Mouse (Mus musculus): ENCODE results near the gene Slc25a28. TPM values are rescaled to one million over a fixed set of nuclear protein-coding genes. Genes with fewer than 3 reads are reported as not detected.
A peak's percentile ranks its signal among the peaks of the same experiment; 100 is the strongest.

The Slc25a28 gene
- polyA plus RNA-seq, 1 experiment, result 106 TPM

GRCm38 (mm10) chr19:43623913-43624312, 50.8 kb downstream of the Slc25a28 start:
- H3K4me3 ChIP-seq (ENCODE audit: insufficient read depth, low read length), result no peak overlapping the region
- TF ChIP-seq CTCF (IDR thresholded peaks at IDR 0.05; ENCODE audit: extremely low read depth, insufficient read depth, low read length), result peak; percentile 75
- no peak for TF ChIP-seq POLR2A (IDR thresholded peaks at IDR 0.05; ENCODE audit: extremely low read depth, insufficient read depth, low read length)
- no peaks in the 10 kb centered on the region for H3K4me1 ChIP-seq (ENCODE audit: control insufficient read depth, insufficient read depth, low read length)
- H3K27ac ChIP-seq (ENCODE audit: insufficient read depth, low read length), result no peak overlapping the region

- TF ChIP-seq CTCF (IDR thresholded peaks at IDR 0.05; ENCODE audit: extremely low read depth, insufficient read depth, low read length) (no peak), POLR2A (IDR thresholded peaks at IDR 0.05; ENCODE audit: extremely low read depth, insufficient read depth, low read length) (no peak)
- Histone ChIP-seq H3K27ac (ENCODE audit: insufficient read depth, low read length) (no peak overlapping the region), H3K4me3 (ENCODE audit: insufficient read depth, low read length) (no peak overlapping the region), H3K4me1 (ENCODE audit: control insufficient read depth, insufficient read depth, low read length) (no peaks in the 10 kb centered on the region)
These were observed 54.7 kb downstream of the Slc25a28 start for GRCm38 (mm10) chr19:43619916-43620479.

GRCm38 (mm10) chr19:43618505-43619030, 56.1 kb downstream of the Slc25a28 start:
- no peak overlapping the region for H3K4me3 ChIP-seq (ENCODE audit: insufficient read depth, low read length)
- no peaks in the 10 kb centered on the region for H3K4me1 ChIP-seq (ENCODE audit: control insufficient read depth, insufficient read depth, low read length)
- TF ChIP-seq CTCF (IDR thresholded peaks at IDR 0.05; ENCODE audit: extremely low read depth, insufficient read depth, low read length) (no peak), POLR2A (IDR thresholded peaks at IDR 0.05; ENCODE audit: extremely low read depth, insufficient read depth, low read length) (no peak)
- H3K27ac ChIP-seq (ENCODE audit: insufficient read depth, low read length), result no peak overlapping the region

- H3K4me1 ChIP-seq (ENCODE audit: control insufficient read depth, insufficient read depth, low read length), result no peaks in the 10 kb centered on the region
- TF ChIP-seq POLR2A (IDR thresholded peaks at IDR 0.05; ENCODE audit: extremely low read depth, insufficient read depth, low read length), result no peak
- TF ChIP-seq CTCF (IDR thresholded peaks at IDR 0.05; ENCODE audit: extremely low read depth, insufficient read depth, low read length), result no peak
- H3K27ac ChIP-seq (ENCODE audit: insufficient read depth, low read length), result no peak overlapping the region
- H3K4me3 ChIP-seq (ENCODE audit: insufficient read depth, low read length), result no peak overlapping the region
These were observed 56.8 kb downstream of the Slc25a28 start for GRCm38 (mm10) chr19:43617761-43618349.

- no peak overlapping the region for H3K4me3 ChIP-seq (ENCODE audit: insufficient read depth, low read length)
These were observed 57.8 kb downstream of the Slc25a28 start for GRCm38 (mm10) chr19:43616889-43617288.

GRCm38 (mm10) chr19:43616415-43616861, 58.2 kb downstream of the Slc25a28 start:
- TF ChIP-seq CTCF (IDR thresholded peaks at IDR 0.05; ENCODE audit: extremely low read depth, insufficient read depth, low read length), result no peak
- Histone ChIP-seq H3K27ac (ENCODE audit: insufficient read depth, low read length) (no peak overlapping the region), H3K4me3 (ENCODE audit: insufficient read depth, low read length) (no peak overlapping the region), H3K4me1 (ENCODE audit: control insufficient read depth, insufficient read depth, low read length) (no peaks in the 10 kb centered on the region)

More at GRCm38 (mm10) chr19:43616889-43617288, 57.8 kb downstream of the Slc25a28 start:
- no peak overlapping the region for H3K27ac ChIP-seq (ENCODE audit: insufficient read depth, low read length)
- H3K4me1 ChIP-seq (ENCODE audit: control insufficient read depth, insufficient read depth, low read length), result no peaks in the 10 kb centered on the region
- TF ChIP-seq CTCF (IDR thresholded peaks at IDR 0.05; ENCODE audit: extremely low read depth, insufficient read depth, low read length), result no peak
- TF ChIP-seq POLR2A (IDR thresholded peaks at IDR 0.05; ENCODE audit: extremely low read depth, insufficient read depth, low read length), result no peak

GRCm38 (mm10) chr19:43615571-43616414, 58.9 kb downstream of the Slc25a28 start:
- Histone ChIP-seq H3K4me1 (ENCODE audit: control insufficient read depth, insufficient read depth, low read length) (no peaks in the 10 kb centered on the region), H3K27ac (ENCODE audit: insufficient read depth, low read length) (no peak overlapping the region), H3K4me3 (ENCODE audit: insufficient read depth, low read length) (no peak overlapping the region)
- TF ChIP-seq POLR2A (IDR thresholded peaks at IDR 0.05; ENCODE audit: extremely low read depth, insufficient read depth, low read length), result no peak
- TF ChIP-seq CTCF (IDR thresholded peaks at IDR 0.05; ENCODE audit: extremely low read depth, insufficient read depth, low read length), result no peak

GRCm38 (mm10) chr19:43615074-43615445, 59.6 kb downstream of the Slc25a28 start:
- H3K4me1 ChIP-seq (ENCODE audit: control insufficient read depth, insufficient read depth, low read length), result no peaks in the 10 kb centered on the region
- TF ChIP-seq CTCF (IDR thresholded peaks at IDR 0.05; ENCODE audit: extremely low read depth, insufficient read depth, low read length) (no peak), POLR2A (IDR thresholded peaks at IDR 0.05; ENCODE audit: extremely low read depth, insufficient read depth, low read length) (no peak)
- H3K4me3 ChIP-seq (ENCODE audit: insufficient read depth, low read length), result no peak overlapping the region
- no peak overlapping the region for H3K27ac ChIP-seq (ENCODE audit: insufficient read depth, low read length)

GRCm38 (mm10) chr19:43614341-43615073, 60.2 kb downstream of the Slc25a28 start:
- H3K4me1 ChIP-seq (ENCODE audit: control insufficient read depth, insufficient read depth, low read length), result no peaks in the 10 kb centered on the region
- H3K4me3 ChIP-seq (ENCODE audit: insufficient read depth, low read length), result no peak overlapping the region
- no peak for TF ChIP-seq POLR2A (IDR thresholded peaks at IDR 0.05; ENCODE audit: extremely low read depth, insufficient read depth, low read length)
- no peak for TF ChIP-seq CTCF (IDR thresholded peaks at IDR 0.05; ENCODE audit: extremely low read depth, insufficient read depth, low read length)
- no peak overlapping the region for H3K27ac ChIP-seq (ENCODE audit: insufficient read depth, low read length)

Other genes with a start within 250 kb of the Slc25a28 start
- 52.6 and 59.8 TPM in 2 replicates for gene Cnnm1, start 234.4 kb downstream of the Slc25a28 start, polyA plus RNA-seq (2012; rRNA removed)
- 366 and 370 TPM in 2 replicates for gene Got1, start 150.3 kb downstream of the Slc25a28 start, polyA plus RNA-seq (2012; rRNA removed)
- not detected in 2 replicates for gene Nkx2-3, start 62.6 kb downstream of the Slc25a28 start, polyA plus RNA-seq (2012; rRNA removed)
- 9.5 and 10.5 TPM in 2 replicates for gene Entpd7, start 14.8 kb upstream of the Slc25a28 start, polyA plus RNA-seq (2012; rRNA removed)
- gene Cutc, start 78.1 kb upstream of the Slc25a28 start, polyA plus RNA-seq (2012; rRNA removed), result 8.3 and 9.5 TPM in 2 replicates
- 14.8 and 15.1 TPM in 2 replicates for gene Cox15, start 78.1 kb upstream of the Slc25a28 start, polyA plus RNA-seq (2012; rRNA removed)
- gene Abcc2, start 107.3 kb upstream of the Slc25a28 start, polyA plus RNA-seq (2012; rRNA removed), result 0.15 and 0.32 TPM in 2 replicates